Mouse (Mus musculus) kidney, postnatal 4 days (tissue): ENCODE measurements at regions not wholly inside any gene's neighbourhood (a gene's known extent, or its start where the extent isn't known, plus 50 kb on each side); places are given as distances from the start of the nearest gene placed in this dataset.

Experiments used
- DNase-seq, 2 experiments: peaks; one replicate each; pipeline ENCODE4 v3.0.0; 2021; ENCODE audit warnings: mixed read lengths in 2 of 2

GRCm38 (mm10) chrX:164589874-164590273 lies 83.7 kb downstream of the Asb9 start:
- DNase-seq = peak; percentile 4 to 9
